Mouse (Mus musculus): Measurements from ENCODE around the gene Fam180a.

Fam180a gene

GRCm38 (mm10) chr6:35265580-35266278 lies 60.2 kb downstream of the Fam180a start:
- DNase-seq (ENCODE audit: low spot score in 2 of 2) = no peak
